Mouse (Mus musculus) stomach, embryonic 15.5 days (tissue): ENCODE results near the gene Gm17662. TPM values are rescaled to one million over a fixed set of nuclear protein-coding genes. Genes with fewer than 3 reads are reported as not detected.

Experiments used
- ATAC-seq: fragments of 200-750 bp; cut with Nextera tagmentation; 2 replicates; pipeline ENCODE4 v1.8.0; 2017; ENCODE audit warnings: low read depth, moderate number of reproducible peaks, moderate TSS enrichment; ENCODE audit not compliant: insufficient read depth, low FRiP score
- H3K27ac ChIP-seq: fragments of 300-500 bp; sonication (generic); 2 replicates; pipeline ENCODE4 v1.5.1; 2015; ENCODE audit warnings: mild to moderate bottlenecking, inconsistent platforms
- H3K27me3 ChIP-seq: fragments of 300-500 bp; sonication (generic); replicated peaks from 2 replicates; pipeline ENCODE4 v1.6.1; 2015; ENCODE audit warnings: inconsistent platforms
- H3K36me3 ChIP-seq: fragments of 300-500 bp; sonication (generic); 2 replicates; pipeline ENCODE4 v1.6.1; 2015; ENCODE audit warnings: inconsistent platforms
- H3K4me1 ChIP-seq: fragments of 300-500 bp; sonication (generic); 2 replicates; pipeline ENCODE4 v1.6.1; 2015; ENCODE audit warnings: inconsistent platforms
- H3K4me2 ChIP-seq: fragments of 300-500 bp; sonication (generic); 2 replicates; pipeline ENCODE4 v1.6.1; 2015; ENCODE audit warnings: mild to moderate bottlenecking, inconsistent platforms
- H3K4me3 ChIP-seq: fragments of 300-500 bp; sonication (generic); replicated peaks from 2 replicates; pipeline ENCODE4 v1.5.1; 2015; ENCODE audit warnings: inconsistent platforms
- H3K9ac ChIP-seq: fragments of 300-500 bp; sonication (generic); 2 replicates; pipeline ENCODE4 v1.6.1; 2015; ENCODE audit warnings: inconsistent platforms
- H3K9me3 ChIP-seq: fragments of 300-500 bp; sonication (generic); 2 replicates; pipeline ENCODE4 v1.6.1; 2016; ENCODE audit warnings: inconsistent platforms
- WGBS: fragments of 180-500 bp; shearing (Covaris S2); methylation state at CpG from one replicate; pipeline ENCODE4 v1.1.7; 2015; 5-methylcytosine and 5-hydroxymethylcytosine counted together
- polyA plus RNA-seq: library from polyadenylated mRNA; unstranded; fragments of >200 nt; fragmentation: Nextera tagmentation; extraction: Ambion mirVana; gene quantifications from 2 replicates; pipeline ENCODE4 v1.2.1, GENCODE M21; 2015

Gm17662 gene
- polyA plus RNA-seq, 1 experiment from 2014 or later = not detected

- ATAC-seq = no peak
- WGBS = 79% methylated on average over 5 of the region's 5 CpGs
Observed at GRCm38 (mm10) chr4:104842204-104842603, 14.9 kb upstream of the Gm17662 start.

DNA sequence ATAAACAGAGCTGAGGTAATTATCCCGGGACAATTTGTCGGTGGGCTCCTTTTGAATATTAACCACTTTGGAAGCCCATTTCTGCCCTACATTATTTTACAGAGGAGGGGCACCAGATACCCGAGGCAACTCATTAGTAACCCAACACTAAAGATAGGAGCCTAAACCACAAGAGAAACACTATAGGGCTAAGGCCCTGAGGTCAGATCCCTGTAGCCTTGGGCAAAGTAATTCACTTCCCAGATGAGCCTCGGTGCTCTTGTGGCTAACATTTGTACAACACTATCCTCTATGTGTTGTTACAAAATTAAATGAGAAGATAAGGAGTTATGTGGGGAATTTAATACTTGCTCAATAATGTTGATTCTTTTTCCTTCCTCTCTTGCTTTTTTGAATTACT lies 13.6 kb upstream of the Gm17662 start:
- no peak overlapping the region for H3K4me3 ChIP-seq
- WGBS = 54% methylated on average over 4 of the region's 4 CpGs
- no peak overlapping the region for H3K27ac ChIP-seq
- H3K9ac ChIP-seq = no peak overlapping the region
- H3K4me1 ChIP-seq = no peaks in the 10 kb centered on the region
- H3K27me3 ChIP-seq = no peaks in the 10 kb centered on the region
- no peaks in the 10 kb centered on the region for H3K36me3 ChIP-seq
- ATAC-seq = no peak
- H3K9me3 ChIP-seq = no peaks in the 10 kb centered on the region
- no peak overlapping the region for H3K4me2 ChIP-seq

More at GRCm38 (mm10) chr4:104842204-104842603, 14.9 kb upstream of the Gm17662 start:
- no peak overlapping the region for H3K4me3 ChIP-seq
- no peak overlapping the region for H3K9ac ChIP-seq
- H3K4me1 ChIP-seq = no peaks in the 10 kb centered on the region
- no peak overlapping the region for H3K4me2 ChIP-seq
- no peak overlapping the region for H3K27ac ChIP-seq
- H3K9me3 ChIP-seq = no peaks in the 10 kb centered on the region
- H3K27me3 ChIP-seq = no peaks in the 10 kb centered on the region
- no peaks in the 10 kb centered on the region for H3K36me3 ChIP-seq

GRCm38 (mm10) chr4:104855216-104855615 lies 1.9 kb upstream of the Gm17662 start:
- Histone ChIP-seq H3K27ac (no peak overlapping the region), H3K9ac (no peak overlapping the region), H3K4me1 (no peaks in the 10 kb centered on the region), H3K27me3 (no peaks in the 10 kb centered on the region), H3K36me3 (no peaks in the 10 kb centered on the region), H3K4me2 (no peak overlapping the region), H3K9me3 (no peaks in the 10 kb centered on the region), H3K4me3 (no peak overlapping the region)
- 90% methylated on average over 2 of the region's 2 CpGs for WGBS
- no peak for ATAC-seq

DNA sequence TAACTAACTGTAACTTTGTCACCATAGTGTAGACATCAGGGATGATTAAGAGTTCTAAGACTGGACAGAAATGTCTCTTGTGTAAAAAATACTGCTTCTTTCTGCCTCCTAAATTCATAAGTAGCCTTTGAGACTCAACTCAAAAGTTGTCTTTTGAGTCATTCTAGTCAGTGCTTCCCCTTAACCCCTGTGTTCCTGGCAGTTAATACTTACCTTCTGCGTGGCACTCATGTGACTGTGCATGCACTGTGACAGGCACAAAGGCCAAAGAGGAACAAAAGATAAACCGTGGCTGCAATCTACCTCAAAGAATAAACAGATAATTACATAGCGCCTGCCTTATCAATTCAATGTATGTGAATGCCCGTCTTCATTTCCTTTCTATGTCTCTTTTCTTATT lies 694 bp downstream of the Gm17662 start:
- Histone ChIP-seq H3K9ac (no peak overlapping the region), H3K27me3 (no peaks in the 10 kb centered on the region), H3K36me3 (no peaks in the 10 kb centered on the region), H3K4me3 (no peak overlapping the region), H3K4me2 (no peak overlapping the region), H3K4me1 (no peaks in the 10 kb centered on the region), H3K9me3 (no peaks in the 10 kb centered on the region), H3K27ac (no peak overlapping the region)
- no peak for ATAC-seq
- 61% methylated on average over 4 of the region's 4 CpGs for whole genome bisulfite sequencing

GRCm38 (mm10) chr4:104861241-104861640 lies 4.1 kb downstream of the Gm17662 start:
- Histone ChIP-seq H3K4me2 (no peak overlapping the region), H3K27me3 (no peaks in the 10 kb centered on the region), H3K9ac (no peak overlapping the region), H3K9me3 (no peaks in the 10 kb centered on the region), H3K4me3 (no peak overlapping the region), H3K27ac (no peak overlapping the region), H3K36me3 (no peaks in the 10 kb centered on the region), H3K4me1 (no peaks in the 10 kb centered on the region)
- 81% methylated on average over 8 of the region's 8 CpGs for WGBS
- no peak for ATAC-seq

DNA sequence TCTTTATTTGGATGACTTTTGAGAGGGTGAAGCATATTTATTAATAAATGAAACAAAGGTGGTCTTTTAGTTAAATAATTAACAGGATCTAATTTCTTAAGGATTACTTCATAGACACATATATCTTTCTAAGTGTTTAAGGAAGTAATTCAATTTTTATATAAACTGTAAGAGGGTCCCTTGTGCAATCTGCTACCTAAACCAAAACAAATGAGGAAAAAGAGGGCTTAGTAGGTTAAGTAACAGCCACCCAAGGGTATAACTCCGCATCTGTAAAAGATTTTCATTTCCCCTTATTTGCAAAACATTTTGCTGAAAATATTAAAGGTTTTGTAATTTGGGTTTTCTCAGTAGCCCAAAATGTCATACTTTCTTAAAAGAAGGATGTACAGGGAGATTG lies 7.3 kb downstream of the Gm17662 start:
- H3K27me3 ChIP-seq = no peaks in the 10 kb centered on the region
- no peaks in the 10 kb centered on the region for H3K4me1 ChIP-seq
- H3K9me3 ChIP-seq = no peaks in the 10 kb centered on the region
- no peak for ATAC-seq
- no peak overlapping the region for H3K4me2 ChIP-seq
- H3K36me3 ChIP-seq = no peaks in the 10 kb centered on the region
- no peak overlapping the region for H3K27ac ChIP-seq
- no peak overlapping the region for H3K4me3 ChIP-seq
- WGBS = 69% methylated on average over 1 of the region's 1 CpGs
- H3K9ac ChIP-seq = no peak overlapping the region

DNA sequence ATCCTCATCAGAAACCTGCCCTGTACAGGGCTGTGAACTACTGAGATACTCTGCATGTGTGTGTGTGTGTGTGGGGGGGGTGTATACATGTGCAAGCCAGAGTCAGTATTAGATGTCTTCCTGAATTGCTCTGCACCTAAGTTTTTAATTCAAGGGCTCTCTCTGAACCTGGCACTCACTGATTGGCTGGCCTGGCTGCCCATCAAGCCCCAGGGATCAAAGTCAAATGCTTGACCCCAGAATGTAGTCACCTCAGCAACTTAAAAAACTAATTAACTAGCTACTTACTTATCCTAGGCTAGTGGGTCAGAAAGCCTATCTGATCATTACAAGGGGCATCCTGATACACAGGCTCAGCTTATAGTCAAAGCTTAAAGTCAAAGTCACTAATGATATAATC lies 12.5 kb downstream of the Gm17662 start:
- H3K27ac ChIP-seq = no peak overlapping the region
- no peaks in the 10 kb centered on the region for H3K4me1 ChIP-seq
- no peaks in the 10 kb centered on the region for H3K9me3 ChIP-seq
- H3K4me2 ChIP-seq = no peak overlapping the region
- H3K27me3 ChIP-seq = no peaks in the 10 kb centered on the region
- ATAC-seq = no peak
- H3K9ac ChIP-seq = no peak overlapping the region
- no peaks in the 10 kb centered on the region for H3K36me3 ChIP-seq
- H3K4me3 ChIP-seq = no peak overlapping the region

GRCm38 (mm10) chr4:104870196-104870595 lies 13.1 kb downstream of the Gm17662 start:
- no peaks in the 10 kb centered on the region for H3K4me1 ChIP-seq
- H3K4me3 ChIP-seq = no peak overlapping the region
- no peaks in the 10 kb centered on the region for H3K27me3 ChIP-seq
- no peak overlapping the region for H3K9ac ChIP-seq
- no peaks in the 10 kb centered on the region for H3K36me3 ChIP-seq
- H3K9me3 ChIP-seq = no peaks in the 10 kb centered on the region
- ATAC-seq = no peak
- 88% methylated on average over 5 of the region's 5 CpGs for whole genome bisulfite sequencing
- H3K4me2 ChIP-seq = no peak overlapping the region
- H3K27ac ChIP-seq = no peak overlapping the region

DNA sequence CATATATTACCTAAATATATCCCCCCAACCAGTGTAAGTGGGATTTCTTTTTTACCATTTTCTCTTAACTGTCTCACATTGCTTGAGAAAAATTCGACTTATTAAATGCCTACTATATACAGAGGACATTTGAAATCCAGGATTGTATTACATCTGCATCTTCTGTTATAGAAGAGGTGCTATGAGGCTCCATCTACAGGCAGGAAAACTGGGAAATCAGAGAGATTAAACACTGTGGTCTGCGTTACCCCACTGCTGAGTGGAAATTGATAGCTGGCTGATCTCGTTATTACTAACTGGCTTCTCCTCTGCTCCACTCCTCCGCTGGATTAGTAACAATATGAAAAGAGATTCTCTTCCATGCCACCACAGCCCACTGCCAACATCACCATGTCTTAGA lies 18.7 kb downstream of the Gm17662 start:
- no peak for ATAC-seq
- no peak overlapping the region for H3K27ac ChIP-seq
- no peak overlapping the region for H3K4me2 ChIP-seq
- H3K4me3 ChIP-seq = no peak overlapping the region
- H3K9me3 ChIP-seq = no peaks in the 10 kb centered on the region
- no peaks in the 10 kb centered on the region for H3K27me3 ChIP-seq
- WGBS = 62% methylated on average over 4 of the region's 4 CpGs
- no peaks in the 10 kb centered on the region for H3K4me1 ChIP-seq
- H3K9ac ChIP-seq = no peak overlapping the region
- H3K36me3 ChIP-seq = no peaks in the 10 kb centered on the region

DNA sequence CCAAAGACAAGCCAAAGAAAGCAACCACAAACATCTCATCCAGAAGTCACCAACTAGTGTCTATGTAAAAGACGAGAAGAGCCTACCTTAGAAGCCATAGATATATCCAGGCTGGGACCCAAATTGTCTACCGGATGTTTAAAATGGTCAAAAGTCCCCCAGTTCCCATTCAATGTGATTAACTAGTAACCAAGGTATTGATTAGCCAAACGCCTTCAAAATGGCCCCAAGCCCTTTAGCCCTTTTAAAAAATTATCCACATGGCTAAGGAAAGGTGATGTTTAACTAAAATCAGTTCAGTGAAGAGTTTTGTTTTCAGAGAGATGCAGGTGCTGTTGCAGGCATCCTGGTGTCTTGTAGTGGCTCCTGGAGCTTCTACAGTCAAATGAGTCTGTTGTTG lies 19.2 kb downstream of the Gm17662 start, which contains the start of gene C8a:
Gene C8a (minus strand): TSS at position 76 of the 400 bp plus-strand sequence.
- ATAC-seq = no peak
- Histone ChIP-seq H3K4me3 (no peak within 1 kb of the TSS), H3K9me3 (no peaks in the 10 kb centered on the region), H3K4me1 (no peaks in the 10 kb centered on the region), H3K27me3 (no peaks in the 10 kb centered on the region), H3K9ac (no peak within 1 kb of the TSS), H3K4me2 (no peak within 1 kb of the TSS), H3K27ac (no peak within 1 kb of the TSS), H3K36me3 (no peaks in the 10 kb centered on the region)
- WGBS = 61% methylated on average over 3 of the region's 3 CpGs

- H3K9ac ChIP-seq = no peak overlapping the region
- no peak overlapping the region for H3K27ac ChIP-seq
- WGBS = 73% methylated on average over 9 of the region's 9 CpGs
- H3K36me3 ChIP-seq = no peaks in the 10 kb centered on the region
- H3K4me3 ChIP-seq = no peak overlapping the region
- no peak for ATAC-seq
- no peak overlapping the region for H3K4me2 ChIP-seq
- 0 out of 2 replicates have a peak, but pooled peaks cover 3% of the 10 kb centered on the region for H3K4me1 ChIP-seq
- H3K27me3 ChIP-seq = no peaks in the 10 kb centered on the region
- H3K9me3 ChIP-seq = no peaks in the 10 kb centered on the region
Observed at GRCm38 (mm10) chr4:104887486-104887885, 30.4 kb downstream of the Gm17662 start.

DNA sequence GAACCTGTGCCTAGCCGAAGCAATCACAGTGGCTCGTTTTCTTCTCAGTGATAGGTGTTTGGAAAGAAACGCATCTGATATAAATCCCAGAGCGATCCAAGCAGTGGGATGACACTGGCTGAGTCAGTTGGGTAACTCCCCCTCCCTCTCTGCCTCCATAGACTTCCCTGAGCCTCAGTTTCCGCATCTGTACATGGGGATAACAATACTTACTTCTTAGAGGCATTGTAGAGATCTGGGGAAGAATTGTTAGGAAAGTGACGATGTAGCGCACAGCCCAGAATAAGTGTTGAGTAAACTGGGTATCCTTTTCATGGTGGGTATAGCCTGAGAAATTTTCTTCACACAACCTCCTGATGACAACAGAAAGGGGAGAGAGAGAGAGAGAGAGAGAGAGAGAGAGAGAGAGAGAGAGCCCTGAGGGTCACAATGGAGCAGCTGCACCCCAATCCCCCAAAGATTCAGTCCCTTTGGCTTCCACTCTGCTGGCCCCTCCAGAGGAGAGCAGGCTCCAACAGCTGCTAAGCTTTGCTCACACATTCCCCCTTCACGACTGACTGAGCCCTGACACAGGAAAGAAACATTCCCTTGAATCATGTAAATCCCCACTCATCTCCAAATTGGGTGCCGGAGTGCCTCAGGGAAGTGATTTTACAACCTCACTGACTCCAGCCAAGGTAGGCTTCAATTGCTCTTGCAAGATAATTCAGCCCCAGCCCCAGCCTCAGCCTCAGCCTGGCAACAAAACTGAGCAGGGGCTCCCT lies 31.6 kb downstream of the Gm17662 start:
- no peak for ATAC-seq
- Histone ChIP-seq H3K4me3 (no peak overlapping the region), H3K9ac (no peak overlapping the region), H3K4me2 (no peak overlapping the region), H3K36me3 (no peaks in the 10 kb centered on the region), H3K4me1 (0 out of 2 replicates have a peak, but pooled peaks cover 3% of the 10 kb centered on the region), H3K9me3 (no peaks in the 10 kb centered on the region), H3K27ac (no peak overlapping the region), H3K27me3 (no peaks in the 10 kb centered on the region)
- WGBS = 78% methylated on average over 9 of the region's 9 CpGs

- no peak for ATAC-seq
- no peaks in the 10 kb centered on the region for H3K27me3 ChIP-seq
- WGBS = 78% methylated on average over 7 of the region's 7 CpGs
Observed at GRCm38 (mm10) chr4:104891708-104892107, 34.6 kb downstream of the Gm17662 start.

More at GRCm38 (mm10) chr4:104891708-104892107, 34.6 kb downstream of the Gm17662 start:
- H3K9ac ChIP-seq = no peak overlapping the region
- no peaks in the 10 kb centered on the region for H3K36me3 ChIP-seq
- 0 out of 2 replicates have a peak, but pooled peaks cover 3% of the 10 kb centered on the region for H3K4me1 ChIP-seq
- H3K4me3 ChIP-seq = no peak overlapping the region
- H3K9me3 ChIP-seq = no peaks in the 10 kb centered on the region
- no peak overlapping the region for H3K4me2 ChIP-seq
- no peak overlapping the region for H3K27ac ChIP-seq
